Mouse (Mus musculus): ENCODE measurements around the gene Tmem210.

The Tmem210 gene

DNA sequence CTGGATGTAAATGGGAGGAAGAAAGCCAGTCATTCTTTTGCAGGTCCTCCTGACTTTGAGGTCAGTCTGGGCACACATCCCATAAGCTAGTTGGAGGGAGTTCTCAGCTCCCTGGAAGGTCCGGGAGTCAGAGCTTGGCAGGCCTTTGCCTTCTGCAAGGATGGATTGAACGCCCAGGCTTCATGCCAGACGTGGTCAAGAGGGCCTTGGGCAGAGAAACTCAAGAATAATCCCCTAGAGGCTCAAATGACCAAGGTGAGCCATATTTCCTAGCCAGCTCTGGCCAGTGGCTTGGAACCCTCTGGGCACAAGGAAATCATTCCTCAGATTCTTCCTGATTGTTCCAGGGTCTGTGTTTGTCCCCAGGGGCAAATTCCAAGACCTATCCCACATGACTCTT lies 23.1 kb upstream of the Tmem210 start:
- DNase-seq (ENCODE audit: low read depth, low spot score), result no peak

- DNase-seq (ENCODE audit: low read depth, low spot score), result no peak
Measured at GRCm38 (mm10) chr2:25265897-25266656, 21.9 kb upstream of the Tmem210 start.

DNA sequence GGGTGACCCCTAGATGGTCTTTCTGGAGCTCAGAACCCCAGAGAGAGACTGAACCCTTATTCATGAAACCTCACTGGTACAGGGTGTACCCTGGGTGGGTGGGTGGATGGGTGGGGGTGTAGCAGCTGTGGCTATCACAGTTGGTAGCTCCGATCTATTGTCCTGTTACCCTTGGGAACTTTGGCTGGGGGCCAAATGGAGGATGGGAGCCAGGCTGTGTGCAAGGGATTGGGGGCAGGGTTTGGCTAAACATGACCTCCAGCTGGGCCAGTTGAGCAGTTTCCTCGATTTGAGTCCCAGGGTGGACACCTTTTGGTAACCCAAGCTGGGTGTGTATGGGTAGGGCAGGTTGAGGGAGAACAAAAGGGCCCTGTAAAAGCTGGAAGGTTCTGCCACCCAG lies 21.2 kb upstream of the Tmem210 start:
- DNase-seq (ENCODE audit: low read depth, low spot score), result no peak

DNA sequence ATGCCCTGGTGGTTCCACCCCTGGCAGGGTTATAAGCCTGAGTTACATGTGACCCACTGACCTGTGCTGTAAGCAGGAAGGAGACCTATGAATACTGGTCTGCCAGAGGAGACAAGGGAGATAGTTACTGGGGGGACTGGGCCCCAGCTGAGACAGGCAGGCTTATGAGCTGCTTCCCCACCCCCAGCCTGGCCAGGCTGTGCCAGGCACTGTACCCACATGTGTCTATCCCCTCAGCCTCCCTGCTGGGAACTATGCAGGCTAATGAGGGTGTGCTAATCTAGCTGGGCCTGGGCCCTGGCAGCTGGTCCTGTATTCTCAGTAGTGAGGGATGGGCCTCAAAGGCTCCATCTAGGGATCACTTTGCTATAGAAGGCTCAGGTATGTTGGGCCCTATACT lies 20.7 kb upstream of the Tmem210 start:
- no peak for DNase-seq (ENCODE audit: low read depth, low spot score)

- no peak for DNase-seq (ENCODE audit: low read depth, low spot score)
Measured at GRCm38 (mm10) chr2:25267746-25268309, 20.1 kb upstream of the Tmem210 start.

- peak; percentile 91 for DNase-seq (ENCODE audit: low read depth, low spot score)
Measured at GRCm38 (mm10) chr2:25271827-25272511, 16.0 kb upstream of the Tmem210 start, which contains the start of the genes Ssna1 and Anapc2. Ssna1 (minus strand) TSS chr2:25272438. Anapc2 (plus strand) TSS chr2:25272478.

DNA sequence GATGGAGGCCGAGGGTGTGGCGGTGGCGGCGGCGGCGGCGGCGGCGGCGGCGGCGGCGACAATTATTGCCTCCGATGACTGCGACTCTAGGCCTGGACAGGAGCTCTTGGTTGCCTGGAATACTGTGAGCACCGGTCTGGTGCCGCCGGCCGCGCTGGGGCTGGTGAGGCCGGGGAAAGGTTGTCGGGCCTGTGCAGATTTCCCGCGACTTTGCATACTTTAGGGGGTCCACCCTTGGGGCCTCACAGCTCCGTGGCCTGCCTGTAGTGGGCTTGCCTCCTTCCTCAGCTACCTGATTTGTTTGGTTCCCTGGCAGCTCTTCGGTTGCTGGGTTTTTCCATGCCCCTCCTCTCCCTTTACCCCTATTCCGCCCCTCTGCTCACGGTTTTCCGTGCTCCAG lies 15.4 kb upstream of the Tmem210 start:
- DNase-seq (ENCODE audit: low read depth, low spot score), result no peak

DNA sequence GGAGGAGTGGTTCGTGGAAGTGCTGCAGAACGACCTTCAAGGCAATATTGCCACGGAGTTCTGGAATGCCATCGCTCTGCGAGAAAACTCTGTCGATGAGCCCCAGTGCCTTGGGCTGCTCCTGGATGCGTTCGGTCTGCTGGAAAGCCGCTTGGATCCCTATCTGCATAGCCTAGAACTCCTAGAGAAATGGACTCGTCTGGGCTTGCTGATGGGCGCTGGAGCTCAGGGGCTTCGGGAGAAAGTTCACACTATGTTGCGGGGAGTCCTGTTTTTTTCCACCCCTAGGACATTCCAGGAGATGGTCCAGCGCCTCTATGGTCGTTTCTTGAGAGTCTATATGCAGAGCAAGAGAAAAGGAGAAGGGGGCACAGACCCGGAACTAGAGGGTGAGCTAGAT lies 14.9 kb upstream of the Tmem210 start:
- DNase-seq (ENCODE audit: low read depth, low spot score), result no peak

DNA sequence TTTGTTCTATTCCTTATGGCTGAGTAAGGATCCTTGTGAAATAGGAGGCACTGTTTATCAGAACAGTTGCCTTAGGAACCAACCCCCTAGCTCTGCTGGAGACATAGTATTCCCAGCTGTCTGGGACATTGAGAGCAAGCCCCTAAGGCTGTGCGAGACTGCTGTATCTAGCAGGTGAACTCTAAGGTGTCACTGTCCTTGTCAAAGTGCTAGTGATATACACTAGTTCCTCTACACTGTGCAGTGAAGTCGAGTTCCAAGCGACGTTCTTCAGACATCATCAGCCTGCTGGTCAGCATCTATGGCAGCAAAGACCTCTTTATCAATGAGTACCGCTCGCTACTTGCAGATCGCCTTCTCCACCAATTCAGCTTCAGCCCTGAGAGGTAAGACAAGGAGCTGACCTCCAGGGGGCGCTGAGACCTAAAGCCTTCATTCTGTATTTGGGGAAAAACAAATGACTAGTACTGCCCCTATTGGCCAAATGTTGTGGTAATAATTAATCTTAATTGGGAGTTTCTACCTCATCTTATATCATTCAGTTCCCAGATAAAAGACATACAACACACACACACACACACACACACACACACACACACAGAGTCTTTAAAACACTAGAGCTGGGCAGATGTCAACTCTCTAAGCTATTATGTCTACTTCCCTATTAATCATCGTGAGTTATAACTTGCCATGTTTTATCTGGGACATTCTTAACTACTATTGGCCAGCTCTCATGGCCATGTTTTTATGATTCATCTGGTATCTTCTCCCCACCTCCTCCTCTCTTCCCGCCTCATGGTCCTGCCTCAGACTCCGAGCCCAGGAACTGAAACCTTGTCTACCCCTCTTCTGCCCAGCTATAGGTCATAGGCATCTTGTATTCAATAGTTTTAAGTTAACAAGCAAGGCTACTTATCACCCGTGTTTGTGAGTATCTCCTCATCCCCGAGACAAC lies 8.7 kb upstream of the Tmem210 start:
- peak; percentile 65 for DNase-seq (ENCODE audit: low read depth, low spot score)

DNA sequence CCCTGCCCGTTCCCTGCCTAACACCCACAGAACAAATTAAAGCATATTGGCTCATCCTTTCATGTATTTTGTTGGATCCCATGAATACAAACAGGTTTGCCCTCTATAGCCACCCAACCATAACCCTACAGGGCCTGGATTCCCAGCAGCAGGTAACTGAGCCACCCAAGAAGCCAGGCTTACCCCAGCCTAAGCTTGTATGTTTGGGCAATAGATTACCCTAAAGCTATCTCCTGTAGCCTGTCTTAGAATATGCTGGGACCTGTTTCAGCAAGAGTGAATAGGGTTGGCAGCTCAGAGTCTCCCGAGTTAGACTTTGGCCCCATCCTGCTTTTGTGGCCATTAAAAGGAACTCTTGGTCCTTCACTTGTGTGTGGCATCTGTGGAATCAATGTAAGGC lies 2.4 kb upstream of the Tmem210 start:
- DNase-seq (ENCODE audit: low read depth, low spot score), result no peak

- no peak for DNase-seq (ENCODE audit: low read depth, low spot score)
Measured at GRCm38 (mm10) chr2:25286314-25286713, 1.6 kb upstream of the Tmem210 start.

DNA sequence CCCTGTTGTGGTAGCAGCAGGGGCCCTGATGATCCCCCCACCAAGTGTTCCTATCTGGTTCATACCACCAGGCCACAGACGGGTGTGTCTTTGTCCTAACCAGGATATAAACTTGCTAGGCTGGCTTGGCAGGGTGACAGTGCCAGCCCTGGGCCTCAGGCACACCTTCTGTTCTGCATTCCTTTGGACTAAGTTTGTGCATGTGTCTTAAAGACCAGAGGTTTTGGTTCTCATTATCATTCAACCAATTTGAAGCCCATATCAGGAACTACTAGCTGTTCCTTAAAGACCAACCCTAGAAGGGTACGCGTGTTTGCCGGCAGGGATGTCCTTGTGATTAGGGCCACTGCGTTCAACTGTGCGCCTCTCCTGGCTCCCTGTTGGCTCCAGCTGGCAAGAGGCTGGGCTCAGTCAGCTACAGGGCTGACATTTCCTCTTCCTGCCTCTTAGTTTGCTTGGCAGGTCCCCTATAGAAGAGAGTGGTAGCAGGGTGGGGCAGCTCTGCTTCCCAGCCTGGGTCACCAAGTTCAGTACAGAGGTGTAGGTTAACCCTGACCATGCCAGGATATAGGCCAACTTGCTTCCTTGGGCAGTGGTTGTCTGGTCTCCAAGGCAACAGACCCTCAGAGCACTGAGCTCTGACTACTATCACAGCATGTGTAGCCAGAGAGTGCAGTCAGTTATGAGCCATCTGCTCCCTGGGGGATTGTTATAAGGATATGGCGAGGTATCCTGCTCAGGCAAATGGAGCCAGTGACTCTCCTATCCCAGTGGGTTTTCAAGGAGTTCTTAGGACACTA lies 908 bp upstream of the Tmem210 start:
- no peak for DNase-seq (ENCODE audit: low read depth, low spot score)

DNA sequence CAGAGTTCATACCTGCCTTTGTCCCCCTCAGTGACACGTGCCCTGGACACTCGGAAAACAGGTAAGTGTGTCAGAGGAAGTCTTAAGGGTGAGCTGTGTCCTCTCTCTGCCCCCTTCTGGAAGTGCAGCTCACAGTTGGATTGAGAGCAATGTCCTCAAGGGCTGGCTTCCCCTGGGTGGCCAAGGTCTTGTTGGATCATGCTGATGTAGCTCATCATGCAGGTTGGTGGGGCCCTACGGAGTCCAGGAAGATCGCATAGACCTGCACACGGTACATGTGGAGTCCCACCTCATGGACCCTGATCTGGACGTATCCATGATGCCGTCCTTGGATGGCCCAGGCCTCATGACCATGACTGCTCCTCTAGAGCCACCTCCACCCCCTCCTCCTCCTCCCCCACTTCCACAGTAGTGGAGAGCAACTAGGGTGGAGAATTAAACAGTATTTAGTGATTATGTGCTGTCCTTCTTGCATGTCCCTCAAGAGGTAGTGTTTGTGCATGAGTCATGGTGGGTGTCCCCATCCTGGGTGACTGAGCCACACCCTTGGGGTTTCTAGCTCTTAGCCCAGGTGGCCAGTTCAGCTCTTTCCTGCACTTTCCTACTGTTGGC lies 895 bp downstream of the Tmem210 start:
- DNase-seq (ENCODE audit: low read depth, low spot score), result no peak

- no peak for DNase-seq (ENCODE audit: low read depth, low spot score)
Measured at GRCm38 (mm10) chr2:25289651-25290050, 1.7 kb downstream of the Tmem210 start, which contains the start of gene Lrrc26. Lrrc26 (plus strand) TSS chr2:25289915.

- no peak for DNase-seq (ENCODE audit: low read depth, low spot score)
Measured at GRCm38 (mm10) chr2:25290101-25290815, 2.3 kb downstream of the Tmem210 start.

- no peak for DNase-seq (ENCODE audit: low read depth, low spot score)
Measured at GRCm38 (mm10) chr2:25290816-25291130, 2.8 kb downstream of the Tmem210 start.

DNA sequence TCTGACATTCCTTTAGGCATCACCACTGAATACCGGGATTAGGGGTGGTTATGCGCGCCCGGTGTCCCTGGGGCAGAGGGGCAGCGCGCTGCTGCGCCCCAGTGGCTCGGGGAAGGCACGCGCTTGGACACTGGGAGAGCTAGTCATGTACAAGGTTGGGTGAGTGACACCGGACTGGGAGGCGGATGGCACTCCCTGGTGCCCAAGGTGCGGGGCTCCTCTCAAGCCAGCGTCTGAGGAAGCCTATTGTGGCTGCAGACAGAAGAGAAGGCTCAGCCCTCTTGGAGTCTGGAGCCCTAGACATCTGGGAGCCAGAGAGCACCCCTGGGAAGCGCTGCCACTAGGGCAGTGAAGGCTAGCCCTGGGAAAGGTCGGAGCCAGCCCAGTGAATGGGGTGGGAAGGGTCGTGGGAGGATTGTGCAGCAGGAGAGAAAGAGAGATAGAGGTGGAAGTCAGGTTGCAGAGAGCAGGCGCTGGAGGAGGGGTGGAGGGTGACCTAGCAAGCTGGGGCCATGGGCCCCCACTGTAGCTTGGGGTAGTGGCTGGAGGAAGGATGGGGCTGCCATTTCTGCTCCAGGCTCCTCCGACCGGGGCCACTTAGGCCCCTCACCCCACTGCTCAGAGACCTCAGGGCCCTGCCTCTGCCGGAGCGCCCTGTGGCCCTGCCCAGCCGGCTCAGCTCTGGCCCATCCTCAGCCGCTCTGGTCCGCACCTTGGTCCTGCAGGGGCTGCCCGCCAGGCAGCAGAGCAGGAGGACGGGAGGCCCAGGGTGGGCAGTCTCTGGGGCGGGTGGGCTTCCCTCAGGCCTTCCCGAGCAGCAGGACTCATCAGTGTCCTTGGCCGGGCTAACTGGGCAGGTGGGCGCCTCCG lies 3.5 kb downstream of the Tmem210 start:
- no peak for DNase-seq (ENCODE audit: low read depth, low spot score)

DNA sequence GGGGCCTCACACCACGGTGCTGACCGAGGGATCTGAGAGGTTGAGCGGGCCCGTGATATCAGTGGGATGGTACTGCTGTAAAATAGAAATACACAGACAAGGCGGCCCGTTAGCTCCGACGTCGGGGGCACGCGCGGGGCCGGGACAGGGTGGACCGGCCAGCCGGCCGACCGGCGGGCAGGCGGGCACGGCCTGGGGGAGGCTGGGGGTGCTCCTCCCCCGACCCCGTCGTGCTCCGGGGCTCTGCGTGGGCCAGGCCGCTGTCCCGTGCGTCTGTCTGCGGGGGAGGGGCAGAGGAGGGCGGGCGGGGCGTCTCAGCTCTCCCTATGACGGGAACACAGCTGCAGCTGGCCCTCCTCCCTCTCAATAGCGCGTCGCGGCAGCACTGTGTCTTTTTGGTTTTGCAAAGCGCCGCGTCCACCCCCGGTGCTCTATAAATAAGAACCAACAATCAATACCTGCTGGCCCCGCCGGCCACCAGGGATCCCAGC lies 4.2 kb downstream of the Tmem210 start:
- DNase-seq (ENCODE audit: low read depth, low spot score), result no peak

DNA sequence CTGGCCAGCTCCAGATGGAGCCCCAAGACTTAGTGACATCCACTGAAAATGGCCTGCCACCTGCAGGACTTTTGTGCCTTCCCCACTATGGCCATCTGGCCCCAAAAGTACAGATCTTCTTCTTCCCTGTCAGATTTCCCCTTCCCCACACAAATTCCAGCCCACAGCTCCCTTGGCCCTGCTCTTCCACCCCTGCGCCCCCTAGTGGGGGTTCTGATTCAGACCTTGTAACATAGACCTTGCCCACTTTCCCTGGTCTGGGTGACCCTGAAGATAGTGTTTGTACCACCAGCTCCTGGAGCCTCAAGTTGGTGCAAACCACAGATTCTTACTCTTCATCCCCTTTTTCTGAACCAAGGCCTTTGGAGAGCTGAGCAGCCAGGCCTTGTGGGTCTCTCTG lies 4.9 kb downstream of the Tmem210 start:
- DNase-seq (ENCODE audit: low read depth, low spot score), result peak; percentile 52
